Mouse (Mus musculus): ENCODE data around the gene Klhl41. TPM values are rescaled to one million over a fixed set of nuclear protein-coding genes. Genes with fewer than 3 reads are reported as not detected.

The Klhl41 gene
- 0.42 TPM for polyA plus RNA-seq (2014; fragmentation: Illumina TruSeq; extraction: RNeasy Lipid Tissue Mini Kit (QIAGEN cat#74804); ENCODE audit: low read depth, low replicate concordance)

GRCm38 (mm10) chr2:69669853-69670252, at the start of gene Klhl41:
Klhl41 (plus strand) TSS chr2:69670120.

DNA sequence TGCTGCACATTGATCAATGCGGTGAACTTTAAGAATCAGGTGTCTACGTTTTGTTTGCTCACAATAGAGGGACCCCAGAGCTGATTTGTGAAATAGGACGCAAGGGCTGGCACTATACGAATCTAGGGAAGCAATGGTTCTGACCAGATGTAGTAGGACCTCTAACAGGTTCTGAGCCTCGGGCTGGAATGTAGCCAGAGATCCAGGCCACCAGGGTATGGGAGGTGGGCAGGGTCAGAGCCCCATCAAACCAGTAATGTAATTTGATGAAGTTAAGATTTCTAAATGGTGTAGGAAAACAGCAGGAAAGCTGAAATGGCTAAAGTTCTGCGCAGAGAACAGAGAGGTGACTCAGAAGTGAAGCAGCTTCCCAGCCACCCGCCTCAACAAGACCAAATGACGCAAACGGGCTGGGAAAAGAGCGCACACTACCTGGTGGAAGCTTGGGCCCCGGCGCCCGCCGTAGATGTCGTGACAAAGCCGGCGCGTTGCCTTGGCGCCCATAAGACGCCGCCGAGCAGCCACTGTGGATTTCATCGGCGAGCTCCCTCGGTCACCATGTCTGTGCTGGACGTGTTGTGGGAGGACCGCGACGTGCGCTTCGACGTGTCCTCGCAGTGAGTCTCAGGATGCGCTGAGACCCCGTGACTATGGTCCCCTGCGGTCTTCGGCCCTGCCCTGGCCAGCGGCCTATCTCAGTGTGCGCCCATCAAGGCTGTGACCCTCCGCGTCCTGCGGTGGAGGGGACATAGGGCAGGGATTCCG, 23.0 kb upstream of the Klhl41 start, which contains the start of gene Bbs5:
Gene Bbs5, plus strand, starts transcription at position 446 of the 765 bp plus-strand sequence.

DNA sequence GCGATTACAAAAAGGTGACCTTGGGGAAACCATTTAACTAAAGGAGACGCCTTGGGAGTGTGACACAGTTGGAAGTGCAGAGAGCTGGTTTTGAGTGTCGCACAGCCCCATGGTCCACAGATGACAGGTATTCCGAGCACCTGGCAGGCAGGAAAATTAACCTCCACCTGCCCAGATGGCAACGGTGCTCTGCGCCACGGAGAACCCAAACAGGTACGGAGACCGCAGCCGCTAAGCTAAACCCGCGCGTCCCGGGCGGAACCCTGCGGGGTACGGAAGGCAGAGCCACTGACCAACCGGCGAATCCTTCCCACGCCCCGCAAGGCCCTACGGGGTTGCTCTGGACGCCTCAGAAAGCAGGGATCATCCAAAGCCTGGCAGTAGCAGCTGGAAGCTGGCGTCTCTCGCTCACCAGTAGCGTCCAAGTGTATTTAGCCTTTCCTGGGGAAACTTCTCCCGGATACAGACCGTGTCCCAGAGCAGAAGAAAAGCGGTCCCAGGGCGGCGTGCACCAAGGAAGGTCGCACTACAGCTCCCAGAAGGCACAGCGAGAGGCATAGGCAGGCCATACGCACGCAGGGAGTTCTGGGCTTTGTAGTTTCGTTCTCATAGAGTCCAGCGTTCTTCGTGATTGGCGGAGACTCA, 43.2 kb downstream of the Klhl41 start, which contains the start of gene Fastkd1:
Gene Fastkd1, minus strand, starts transcription at position 536 of the 645 bp plus-strand sequence.

DNA sequence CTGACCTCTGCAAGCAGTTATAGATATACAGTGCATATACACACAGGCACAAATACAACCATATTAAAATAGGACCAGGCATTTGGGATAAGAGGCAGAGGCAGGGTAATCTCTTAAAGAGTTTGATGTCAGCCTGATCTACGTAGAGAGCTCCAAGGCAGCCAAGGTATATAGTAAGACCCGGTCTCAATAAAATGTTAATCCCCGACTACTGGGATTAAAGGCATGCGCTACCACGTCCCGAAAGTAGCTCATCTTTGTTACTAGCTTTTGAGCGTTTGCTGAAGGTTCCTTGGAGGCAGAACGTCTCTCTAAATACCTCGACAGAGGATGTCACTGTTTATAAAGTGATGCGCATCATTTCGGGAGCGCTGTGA, 52.3 kb downstream of the Klhl41 start, which contains the start of gene Ppig:
Gene Ppig, plus strand, starts transcription at position 273 of the 377 bp plus-strand sequence.

Other genes starting within 250 kb of the Klhl41 start
- gene Lrp2, start 84.1 kb upstream of the Klhl41 start, polyA plus RNA-seq (2014; fragmentation: Illumina TruSeq; extraction: RNeasy Lipid Tissue Mini Kit (QIAGEN cat#74804); ENCODE audit: low read depth, low replicate concordance) = 13.7 TPM
- 15.2 TPM for gene Bbs5, start 22.9 kb upstream of the Klhl41 start, polyA plus RNA-seq (2014; fragmentation: Illumina TruSeq; extraction: RNeasy Lipid Tissue Mini Kit (QIAGEN cat#74804); ENCODE audit: low read depth, low replicate concordance)
- 11.1 TPM for gene Fastkd1, start 43.4 kb downstream of the Klhl41 start, polyA plus RNA-seq (2014; fragmentation: Illumina TruSeq; extraction: RNeasy Lipid Tissue Mini Kit (QIAGEN cat#74804); ENCODE audit: low read depth, low replicate concordance)
- 28.4 TPM for gene Ppig, start 52.4 kb downstream of the Klhl41 start, polyA plus RNA-seq (2014; fragmentation: Illumina TruSeq; extraction: RNeasy Lipid Tissue Mini Kit (QIAGEN cat#74804); ENCODE audit: low read depth, low replicate concordance)
- gene Ccdc173, start 119.5 kb downstream of the Klhl41 start, polyA plus RNA-seq (2014; fragmentation: Illumina TruSeq; extraction: RNeasy Lipid Tissue Mini Kit (QIAGEN cat#74804); ENCODE audit: low read depth, low replicate concordance) = 5.8 TPM
- gene Phospho2, start 119.5 kb downstream of the Klhl41 start, polyA plus RNA-seq (2014; fragmentation: Illumina TruSeq; extraction: RNeasy Lipid Tissue Mini Kit (QIAGEN cat#74804); ENCODE audit: low read depth, low replicate concordance) = 27.0 TPM
- gene Klhl23, start 151.8 kb downstream of the Klhl41 start, polyA plus RNA-seq (2014; fragmentation: Illumina TruSeq; extraction: RNeasy Lipid Tissue Mini Kit (QIAGEN cat#74804); ENCODE audit: low read depth, low replicate concordance) = 22.6 TPM
- gene Ssb, start 191.4 kb downstream of the Klhl41 start, polyA plus RNA-seq (2014; fragmentation: Illumina TruSeq; extraction: RNeasy Lipid Tissue Mini Kit (QIAGEN cat#74804); ENCODE audit: low read depth, low replicate concordance) = 98.9 TPM
- 21.0 TPM for gene Mettl5, start 215.5 kb downstream of the Klhl41 start, polyA plus RNA-seq (2014; fragmentation: Illumina TruSeq; extraction: RNeasy Lipid Tissue Mini Kit (QIAGEN cat#74804); ENCODE audit: low read depth, low replicate concordance)
- gene Ubr3, start 227.1 kb downstream of the Klhl41 start, polyA plus RNA-seq (2014; fragmentation: Illumina TruSeq; extraction: RNeasy Lipid Tissue Mini Kit (QIAGEN cat#74804); ENCODE audit: low read depth, low replicate concordance) = 38.9 TPM

Data from adipose tissue, adult 10 weeks (tissue).